Mouse (Mus musculus) mouse trophoblast stem cell (cell line): ENCODE data around the gene Gm44965.

Experiments
- in situ Hi-C, 2 experiments: fragments of 300-500 bp; cut with MseI, MboI; formaldehyde crosslinking; loops; 2 replicates in 1 of 2; 3 replicates in 1 of 2; pipeline ENCODE4 v1.15.1; 2025

Gene Gm44965

DNA sequence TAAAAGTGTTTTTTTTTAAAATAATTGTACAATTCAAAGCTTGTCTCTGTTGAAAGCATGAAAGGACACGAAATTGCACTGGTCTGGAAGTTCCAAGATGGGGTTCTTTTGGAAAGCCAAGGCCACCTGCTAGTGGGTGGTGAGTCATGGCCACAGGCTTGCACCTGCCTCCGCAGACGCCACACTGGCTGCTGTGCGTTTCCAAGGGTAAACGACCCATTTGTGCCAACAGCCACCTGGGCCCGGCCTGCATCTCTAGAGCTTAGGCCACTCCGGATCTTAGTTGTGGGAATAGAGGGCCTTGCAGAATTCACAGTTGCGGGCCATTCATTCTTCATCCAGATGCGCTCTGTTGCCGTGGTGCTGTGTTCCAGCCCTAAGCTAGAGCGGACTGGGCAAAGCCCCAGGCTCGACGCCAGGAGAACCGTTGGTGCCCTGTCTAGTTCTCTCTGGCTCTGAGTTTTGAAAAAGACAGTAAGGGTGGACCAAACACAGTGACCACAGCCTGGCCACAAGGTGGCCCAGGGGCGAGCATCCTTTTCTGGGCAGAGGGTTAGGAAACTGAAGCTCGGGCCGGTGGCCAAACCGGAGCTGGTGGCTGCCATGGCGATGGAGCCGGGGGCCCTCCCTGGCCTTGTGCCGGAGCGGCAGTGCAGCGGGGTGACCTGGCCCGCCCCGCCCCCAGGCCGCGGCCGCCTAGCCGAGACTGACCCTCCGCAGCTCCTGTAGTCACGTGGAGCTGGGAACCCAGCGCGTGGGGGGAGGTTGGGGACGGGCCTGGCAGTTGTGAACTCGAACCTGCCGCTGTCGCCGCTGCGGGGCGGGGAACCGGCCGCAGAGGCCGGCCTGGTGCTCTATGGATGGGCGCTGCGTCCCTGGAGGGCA, at the start of gene Gm44965, which contains the start of gene Repin1:
Gene Gm44965, plus strand, starts transcription at position 784 of the 885 bp plus-strand sequence.
Gene Repin1, plus strand, starts transcription at position 726 of the 885 bp plus-strand sequence.
- in situ Hi-C loops: no loop called here

DNA sequence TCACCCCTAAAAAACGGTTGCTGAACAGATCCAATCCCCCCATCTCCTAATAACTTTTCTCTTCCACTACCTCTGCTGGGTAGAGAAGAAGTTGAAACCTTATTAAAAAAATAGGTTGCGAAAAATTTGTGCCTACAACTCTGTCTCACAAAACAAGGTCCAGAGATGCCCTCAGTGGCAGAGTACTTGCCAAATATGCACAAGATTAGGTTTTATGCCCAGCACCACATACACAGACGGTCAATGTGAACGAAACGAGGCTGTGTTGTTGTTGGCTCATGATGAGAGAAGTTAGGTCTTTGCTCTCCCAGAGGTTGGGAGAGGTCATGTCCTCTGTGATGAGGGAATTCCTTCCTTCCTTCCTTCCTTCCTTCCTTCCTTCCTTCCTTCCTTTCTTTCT, 48.5 kb upstream of the Gm44965 start:
- in situ Hi-C loops: loop anchor here in 1 of 2 experiments (25.0 kb wide), 1 partner anchor 358 kb away; no protein-coding TSS in a partner anchor

DNA sequence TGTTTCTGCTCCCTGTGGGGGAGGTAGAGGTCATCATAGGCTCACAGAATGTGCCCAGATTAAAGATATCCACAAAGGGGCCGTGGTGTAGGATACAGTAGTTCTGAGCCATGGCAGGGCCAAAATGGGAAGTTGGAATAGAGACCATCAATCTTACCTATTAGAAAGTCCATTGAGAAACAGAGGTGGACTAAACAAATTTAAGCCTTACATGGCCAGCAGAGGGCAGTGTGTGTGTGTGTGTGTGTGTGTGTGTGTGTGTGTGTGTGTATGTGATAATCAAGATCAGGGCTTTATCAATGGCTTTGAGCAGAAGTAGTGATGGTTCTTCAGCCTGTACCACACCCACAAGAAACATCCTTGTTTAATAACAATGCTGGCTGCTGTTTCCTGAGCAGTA, 47.5 kb upstream of the Gm44965 start:
- in situ Hi-C loops: loop anchor here in 1 of 2 experiments (25.0 kb wide), 1 partner anchor 359 kb away; no protein-coding TSS in a partner anchor

DNA sequence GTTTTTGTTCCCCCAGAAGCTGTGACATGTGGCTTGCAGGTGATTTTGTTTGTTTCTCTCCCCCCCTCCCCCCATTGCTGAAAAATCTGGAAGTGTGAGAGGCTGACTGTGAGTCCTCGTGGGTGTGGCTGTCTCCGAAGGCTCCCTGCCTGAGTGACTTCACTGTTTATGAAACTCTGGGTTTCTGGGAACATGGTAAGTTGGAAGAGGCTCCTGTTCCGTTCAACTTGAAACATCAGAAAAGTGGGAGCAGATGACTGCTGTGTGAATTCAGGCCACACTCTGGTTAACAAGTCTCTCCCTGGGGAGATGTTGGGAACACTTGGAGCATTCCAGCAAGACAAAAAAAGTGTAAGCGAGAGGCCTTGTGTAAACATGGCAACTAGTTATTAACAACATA, 46.9 kb upstream of the Gm44965 start:
- in situ Hi-C loops: loop anchor here in 1 of 2 experiments (25.0 kb wide), 1 partner anchor 360 kb away; no protein-coding TSS in a partner anchor

DNA sequence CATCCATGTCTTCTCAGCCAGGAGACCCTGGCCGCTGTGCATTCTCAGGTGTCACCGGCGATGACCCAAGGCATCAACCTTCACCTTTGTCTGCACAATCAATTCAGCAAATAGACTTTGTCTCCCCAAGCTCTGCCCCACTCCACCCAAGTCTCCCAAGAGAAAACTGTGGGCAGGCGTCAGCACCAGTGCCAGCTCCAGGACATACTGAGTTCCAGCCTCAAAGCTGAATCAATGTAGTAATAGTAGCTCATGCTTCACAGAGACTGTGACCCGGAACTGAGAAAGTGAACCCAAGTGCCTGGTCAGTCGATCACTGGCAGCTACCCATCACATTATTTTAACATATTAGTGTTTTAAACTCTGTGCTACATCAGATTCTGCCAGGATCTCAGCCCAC, 45.4 kb upstream of the Gm44965 start:
- in situ Hi-C loops: loop anchor here in 1 of 2 experiments (25.0 kb wide), 1 partner anchor 361 kb away; no protein-coding TSS in a partner anchor

DNA sequence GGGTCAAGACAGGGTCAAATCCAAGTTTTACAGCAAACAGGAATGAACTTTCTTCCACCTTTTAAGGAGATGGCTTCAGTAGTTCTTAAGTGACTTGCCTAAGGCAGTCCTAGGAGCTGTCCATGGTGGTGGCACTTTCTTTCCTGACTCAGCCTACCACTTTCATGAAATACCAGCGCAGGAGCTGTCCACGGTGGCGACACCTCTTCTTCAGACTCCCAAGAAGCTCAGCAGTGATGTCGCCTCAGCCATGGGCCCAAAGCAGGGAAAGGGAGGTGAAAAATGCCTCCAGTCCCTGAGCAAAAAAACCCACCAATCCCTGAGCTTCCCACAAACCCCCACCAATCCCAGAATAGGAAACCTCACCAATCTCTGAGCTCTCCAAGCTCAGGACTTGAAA, 40.8 kb upstream of the Gm44965 start:
- in situ Hi-C loops: no loop called here

DNA sequence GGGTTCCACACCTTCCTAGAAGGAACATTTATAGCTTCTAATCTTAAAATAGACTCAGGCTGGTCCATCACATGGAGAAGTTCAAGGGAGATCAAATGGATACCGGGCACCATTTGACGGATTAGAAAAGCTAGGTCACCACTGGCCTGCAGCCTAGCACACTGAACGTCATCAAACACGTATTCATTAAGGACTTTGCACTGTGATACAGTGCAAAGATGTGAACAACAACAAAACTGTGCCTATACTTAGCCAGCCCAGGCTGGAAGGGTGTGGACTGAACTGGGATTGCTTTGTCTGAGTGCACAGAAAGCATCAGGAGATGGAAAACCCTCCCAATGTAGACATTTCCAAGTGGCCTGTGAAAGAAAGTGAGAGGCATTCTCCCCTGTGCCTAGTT, 39.9 kb upstream of the Gm44965 start:
- in situ Hi-C loops: no loop called here

DNA sequence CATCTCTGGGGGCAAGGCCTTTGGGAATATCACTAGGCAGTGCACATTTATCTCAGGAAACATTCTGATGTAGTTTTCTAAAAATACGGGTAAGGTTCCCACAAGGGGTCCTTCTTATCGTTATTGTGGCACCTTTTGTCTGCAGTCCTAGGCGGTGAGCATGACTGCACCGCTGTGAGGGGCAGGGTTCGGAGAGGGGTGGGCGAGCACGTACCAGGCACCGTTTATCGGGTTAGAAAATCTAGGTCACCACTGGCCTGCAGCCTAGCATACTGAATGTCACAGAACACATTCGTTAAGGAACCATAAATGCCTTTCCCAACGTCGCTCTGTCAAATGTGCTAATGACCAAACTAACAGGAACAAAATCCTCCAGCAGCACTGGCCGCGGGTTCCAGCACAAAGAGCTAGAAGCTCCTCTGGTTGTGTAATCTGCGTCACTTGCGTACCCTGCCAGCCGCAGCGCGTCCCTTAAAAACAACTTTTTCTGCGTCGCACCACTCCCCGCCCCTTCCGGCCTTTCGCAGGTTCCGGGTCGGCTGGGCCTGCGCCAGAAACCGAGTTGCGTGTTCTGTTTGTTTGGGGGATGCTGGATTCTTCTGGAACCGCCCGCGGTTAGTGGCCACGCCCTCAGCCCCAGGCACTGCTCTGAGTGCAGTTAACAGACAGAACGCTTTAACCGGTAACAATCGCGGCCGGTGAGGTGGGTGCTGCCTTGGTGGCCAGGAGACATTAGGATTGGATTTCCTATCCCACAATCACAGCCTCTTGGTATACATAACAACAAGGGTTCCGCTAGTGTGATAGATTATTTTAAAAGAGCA, 39.2 kb upstream of the Gm44965 start, which contains the start of gene Lrrc61:
Gene Lrrc61, plus strand, starts transcription at position 517 of the 824 bp plus-strand sequence.
- in situ Hi-C loops: no loop called here

DNA sequence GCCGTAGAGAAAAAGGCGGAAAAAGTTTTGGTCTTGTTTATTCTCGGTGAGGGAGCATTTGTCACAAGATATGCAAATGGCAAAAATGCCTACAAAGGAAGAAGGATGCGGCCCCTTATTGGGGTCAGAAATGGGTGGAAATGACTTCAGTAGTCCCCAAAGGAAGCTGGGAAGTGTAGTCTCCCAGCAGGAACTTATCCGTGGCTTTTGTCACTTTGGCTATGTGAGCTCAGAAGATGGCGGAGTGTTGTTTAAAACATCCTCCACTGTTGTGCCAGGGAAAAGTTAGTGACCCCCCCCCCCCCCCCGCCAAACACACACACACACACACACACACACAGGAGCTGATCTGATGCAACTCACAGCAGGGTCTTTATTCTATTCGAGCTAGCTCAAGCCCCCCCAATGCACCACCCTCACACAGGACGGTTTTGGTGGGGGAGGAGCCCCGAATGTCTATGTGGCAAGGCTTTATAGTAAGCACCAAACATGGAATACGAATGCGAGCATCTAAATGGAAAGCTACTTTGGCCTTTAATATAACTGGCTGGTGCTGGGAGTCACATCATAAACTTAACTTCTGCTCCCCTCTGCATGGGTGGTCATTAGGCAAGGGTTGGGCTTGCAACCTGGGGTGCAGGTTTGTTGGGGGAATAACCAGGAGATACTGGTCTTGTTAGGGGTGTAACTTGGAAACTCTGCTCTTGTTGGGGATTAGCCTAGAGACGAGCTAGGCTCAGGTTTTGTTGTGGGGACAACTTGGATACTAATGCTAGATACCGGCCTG, 38.4 kb upstream of the Gm44965 start:
- in situ Hi-C loops: no loop called here

DNA sequence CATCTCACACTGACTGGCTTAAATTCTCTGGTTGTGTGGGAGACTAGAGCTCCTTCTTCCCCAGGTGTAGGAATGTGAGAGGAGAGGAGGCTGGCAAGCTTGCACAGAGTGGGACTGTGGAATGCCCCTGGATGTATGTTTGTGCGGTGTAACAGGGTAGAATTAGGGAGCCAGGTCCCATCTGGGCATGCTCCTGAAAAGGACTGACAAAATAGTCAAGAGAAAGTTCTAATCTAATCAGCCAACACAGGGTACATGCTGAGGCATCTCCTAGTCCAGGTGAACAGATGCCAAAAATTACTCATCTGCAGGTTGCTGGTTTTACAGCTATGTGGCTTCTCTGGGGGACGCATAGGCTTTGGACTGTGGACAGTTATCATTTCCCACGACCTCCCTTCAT, 37.8 kb upstream of the Gm44965 start:
- in situ Hi-C loops: no loop called here

DNA sequence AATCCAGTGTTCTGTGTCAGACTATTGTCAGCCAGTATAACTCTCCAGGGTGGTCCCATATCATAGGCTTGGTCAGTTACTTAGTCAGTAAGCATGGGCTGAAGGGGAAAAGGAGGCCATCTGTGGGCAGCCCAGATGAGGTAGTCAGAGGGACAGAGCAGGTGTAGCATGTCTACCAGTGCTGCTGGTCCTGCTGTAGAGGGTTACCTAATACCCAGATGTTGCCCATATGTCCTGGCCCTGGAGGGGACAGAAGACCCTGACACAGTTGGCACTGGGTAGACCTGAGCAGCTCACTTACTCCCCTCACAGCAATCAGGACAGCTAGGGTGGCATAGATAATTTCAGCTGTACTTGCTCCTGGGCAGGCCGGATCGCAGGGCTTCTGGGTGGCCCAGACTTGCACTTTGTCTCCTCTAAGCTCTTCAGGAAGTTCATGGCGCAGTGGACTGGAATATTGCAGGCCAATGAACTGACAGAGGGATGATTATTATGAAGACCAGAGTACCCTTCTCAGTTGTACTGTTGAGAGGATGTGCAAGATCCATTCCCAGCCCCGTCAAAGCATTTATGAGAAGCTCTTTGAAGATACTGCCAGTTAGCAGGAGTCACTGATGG, 27.9 kb upstream of the Gm44965 start:
- in situ Hi-C loops: no loop called here

DNA sequence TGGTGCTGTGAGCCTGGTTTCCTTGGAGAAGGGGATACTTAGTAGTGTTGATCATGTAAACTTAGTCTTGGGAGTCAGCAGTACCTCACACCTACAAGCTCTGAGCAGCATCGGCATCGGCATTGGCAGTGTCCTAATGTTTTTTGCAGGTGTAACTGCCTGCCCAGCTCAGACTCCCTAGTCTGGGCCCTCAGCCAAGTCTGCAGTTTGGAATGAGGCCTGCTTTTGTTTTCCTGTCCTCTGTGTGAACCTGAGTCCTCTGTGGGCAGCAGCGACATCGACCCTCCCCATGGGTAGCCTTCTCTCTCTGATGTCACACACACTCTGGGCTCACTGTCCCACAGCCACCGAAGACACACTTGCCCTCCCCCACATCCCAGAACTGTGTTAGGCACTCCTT, 27.4 kb upstream of the Gm44965 start:
- in situ Hi-C loops: no loop called here

DNA sequence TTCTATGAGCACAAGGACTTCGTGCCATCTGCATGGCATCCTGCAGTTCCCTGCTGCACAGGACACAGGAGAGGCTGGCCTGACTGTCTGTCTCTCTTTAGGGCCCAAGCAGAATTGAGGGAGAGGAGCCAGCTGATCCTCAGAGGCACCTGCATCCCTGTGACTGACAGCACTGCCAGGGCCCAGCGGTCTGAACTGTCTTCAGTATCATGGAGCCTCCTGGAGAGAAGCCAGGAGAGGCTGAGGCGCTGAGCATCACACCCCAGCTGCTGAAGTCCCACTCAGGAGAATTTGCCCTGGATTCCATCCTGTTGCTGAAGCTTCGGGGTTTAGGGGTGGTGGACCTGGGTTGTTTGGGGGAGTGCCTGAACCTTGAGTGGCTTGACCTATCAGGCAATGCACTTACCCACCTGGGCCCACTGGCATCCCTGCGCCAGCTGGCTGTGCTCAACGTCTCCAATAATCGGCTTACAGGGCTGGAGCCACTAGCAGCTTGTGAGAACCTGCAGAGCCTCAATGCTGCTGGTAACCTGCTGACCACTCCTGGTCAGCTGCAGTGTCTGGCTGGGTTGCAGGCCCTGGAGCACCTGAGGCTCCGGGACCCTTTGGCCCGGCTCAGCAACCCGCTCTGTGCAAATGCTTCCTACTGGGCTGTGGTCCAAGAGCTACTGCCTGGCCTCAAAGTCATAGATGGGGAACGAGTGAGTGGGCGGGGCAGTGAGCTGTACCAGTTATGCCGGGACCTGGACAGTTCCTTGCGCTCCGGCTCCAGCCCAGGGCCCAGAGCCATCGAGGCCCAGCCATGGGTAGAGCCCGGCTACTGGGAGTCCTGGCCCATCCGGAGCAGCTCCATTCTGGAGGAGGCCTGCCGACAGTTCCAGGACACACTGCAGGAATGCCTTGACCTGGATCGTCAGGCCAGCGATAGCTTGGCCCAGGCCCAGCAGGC, 25.4 kb upstream of the Gm44965 start:
- in situ Hi-C loops: no loop called here

DNA sequence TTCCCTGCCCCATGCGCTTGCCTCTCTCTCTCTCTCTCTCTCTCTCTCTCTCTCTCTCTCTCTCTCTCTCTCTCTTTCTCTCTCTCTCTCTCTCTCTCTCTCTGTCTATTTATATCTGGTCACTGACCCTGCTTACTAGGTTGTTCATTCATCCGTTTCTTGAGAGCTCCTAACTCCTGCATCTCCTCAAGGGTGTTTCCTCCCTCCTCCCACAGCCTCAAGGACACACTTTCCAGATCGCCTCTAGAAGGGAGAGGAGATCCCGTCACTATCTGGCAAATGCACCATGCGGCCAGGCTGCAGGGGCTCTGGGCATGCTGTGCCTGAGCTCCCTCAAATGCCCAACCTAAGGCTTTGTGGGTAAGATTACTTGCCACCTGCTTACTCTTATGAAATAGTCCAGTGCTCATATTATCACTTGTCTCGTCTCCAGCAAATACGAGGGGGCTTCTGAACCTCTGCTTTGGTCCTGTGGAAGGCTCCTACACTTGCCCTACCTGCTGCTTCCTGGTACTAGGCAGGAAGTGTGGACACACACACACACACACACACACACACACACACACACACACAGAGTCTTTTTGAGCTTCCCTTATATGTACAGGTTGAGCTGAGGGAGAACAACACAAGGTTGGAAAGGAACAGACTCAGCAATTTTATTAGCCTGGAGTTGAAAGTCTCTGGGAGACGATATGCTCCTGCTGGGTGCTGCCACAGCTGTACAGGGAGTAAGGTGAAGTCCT, 24.5 kb upstream of the Gm44965 start:
- in situ Hi-C loops: no loop called here

DNA sequence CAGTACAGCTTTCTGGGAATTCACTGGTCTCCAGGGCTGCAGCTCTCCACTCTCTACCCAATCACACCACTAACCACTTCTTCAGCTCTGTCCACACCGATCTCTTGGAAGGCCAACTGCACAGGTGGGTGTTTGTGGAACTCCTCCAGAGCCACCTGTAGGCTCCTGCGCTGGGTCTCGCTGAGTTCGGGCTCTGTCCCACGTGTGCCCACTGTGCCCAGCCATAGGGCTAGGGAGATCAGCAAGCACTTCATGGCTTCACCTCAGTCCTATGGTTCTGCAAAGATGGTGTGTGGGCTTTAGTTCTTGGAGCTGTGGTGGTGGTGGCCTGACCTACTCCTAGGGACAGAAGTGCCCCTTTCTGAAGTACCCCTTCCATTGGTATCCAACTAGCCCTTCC, 21.7 kb upstream of the Gm44965 start:
- in situ Hi-C loops: no loop called here

DNA sequence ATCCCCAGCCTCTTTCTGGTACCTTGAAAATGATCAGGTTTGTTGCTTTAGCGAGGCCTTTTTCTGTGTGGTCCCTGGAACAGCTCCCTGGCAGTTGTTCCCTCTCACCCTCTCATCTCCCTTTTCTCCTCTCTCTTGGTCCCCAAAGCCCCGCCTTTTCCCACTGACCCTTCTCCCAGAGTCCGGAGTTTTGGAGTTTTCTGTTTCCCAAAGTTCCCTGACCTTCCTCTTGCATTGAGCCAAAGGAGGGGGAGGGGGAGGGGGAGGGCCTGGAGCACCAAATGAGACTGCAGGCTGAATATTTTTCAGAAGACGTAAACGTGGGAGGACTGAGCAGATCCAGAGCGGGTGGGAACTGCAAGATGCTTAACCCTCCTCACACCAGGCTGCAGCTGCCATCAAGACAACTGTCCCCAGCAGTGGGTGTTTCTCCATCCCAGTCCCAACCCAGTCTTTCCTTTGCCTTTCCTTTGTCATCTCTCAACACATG, 21.1 kb upstream of the Gm44965 start, which contains the start of gene Rarres2:
Gene Rarres2, minus strand, starts transcription at position 218 of the 490 bp plus-strand sequence.
- in situ Hi-C loops: no loop called here

DNA sequence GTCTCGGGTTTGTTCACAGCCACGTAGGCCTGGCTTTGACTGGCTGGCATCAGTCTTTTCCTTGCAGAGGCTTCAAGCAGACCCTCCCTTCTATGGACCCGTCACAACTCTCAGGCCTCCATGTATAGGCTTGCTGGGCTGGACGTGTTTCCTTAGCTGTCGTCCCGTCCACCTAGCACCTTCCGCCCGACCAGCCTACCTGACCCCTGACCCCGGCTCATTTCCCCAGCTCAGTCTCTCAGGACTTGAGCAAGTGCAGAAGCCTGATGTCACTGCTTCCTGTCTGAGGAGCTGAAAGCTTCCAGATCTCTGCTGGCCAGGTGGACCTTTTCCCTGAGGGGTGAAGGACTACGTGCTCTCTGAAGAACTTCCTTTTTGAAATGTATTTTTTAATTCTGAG, 20.5 kb upstream of the Gm44965 start:
- in situ Hi-C loops: no loop called here

DNA sequence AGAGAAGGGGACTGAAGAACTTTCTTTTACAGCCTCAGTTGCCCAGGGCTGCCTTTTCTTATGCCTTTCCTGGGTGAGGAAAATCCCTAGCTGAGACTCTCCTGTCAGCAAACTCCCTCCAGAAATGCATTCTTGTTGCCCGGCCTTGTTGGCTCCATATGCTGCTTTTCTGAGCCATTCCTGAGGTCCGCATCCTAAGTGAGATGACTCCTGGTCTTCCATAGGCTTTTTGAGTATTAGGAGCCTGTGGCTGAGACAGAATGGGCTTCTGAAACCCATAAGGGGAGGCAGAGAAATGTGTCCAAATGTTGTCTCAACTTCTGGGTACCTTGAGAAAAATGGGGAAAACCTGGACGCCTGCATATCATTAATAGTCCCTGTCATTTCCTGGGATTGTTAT, 19.8 kb upstream of the Gm44965 start:
- in situ Hi-C loops: no loop called here

DNA sequence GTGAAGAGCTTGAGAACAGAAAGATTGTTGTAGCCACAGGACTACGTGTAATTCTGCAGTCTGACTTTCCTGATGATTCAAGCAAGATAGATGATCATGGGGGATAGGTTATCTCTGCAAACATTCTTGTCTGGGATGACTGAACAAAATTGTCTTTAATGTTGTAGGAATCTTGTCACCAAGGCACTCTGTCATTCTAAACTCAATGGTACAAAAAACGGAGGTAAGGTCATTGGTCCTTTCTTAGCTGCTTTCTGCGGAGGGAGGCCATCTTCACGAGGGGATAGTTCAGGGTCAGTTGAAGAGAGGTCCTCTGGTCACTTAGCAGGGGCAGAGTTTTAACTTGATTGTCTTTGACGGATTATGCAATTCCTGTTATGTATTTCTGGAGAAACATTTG, 15.0 kb upstream of the Gm44965 start:
- in situ Hi-C loops: no loop called here
